Mouse (Mus musculus): ENCODE measurements at regions not wholly inside any gene's neighbourhood (a gene's known extent, or its start where the extent isn't known, plus 50 kb on each side); places are given as distances from the start of the nearest gene placed in this dataset.

- Histone ChIP-seq H3K9me3 (ENCODE audit: low read length) (no peaks in the 10 kb centered on the region), H3K27ac (ENCODE audit: low read depth, low read length) (no peak overlapping the region), H3K9ac (replicated peaks; ENCODE audit: low read length, poor library complexity, severe bottlenecking) (no peak overlapping the region), H3K4me2 (ENCODE audit: low read depth, low read length, poor library complexity, severe bottlenecking) (no peak overlapping the region), H3K27me3 (ENCODE audit: insufficient read depth, low read length) (no peaks in the 10 kb centered on the region), H3K4me3 (ENCODE audit: low read depth, low read length) (no peak overlapping the region), H3K4me1 (ENCODE audit: insufficient read depth, low read length) (no peaks in the 10 kb centered on the region), H3K36me3 (ENCODE audit: insufficient read depth, low read length) (no peaks in the 10 kb centered on the region)
- WGBS = 63% methylated on average over 4 of the region's 4 CpGs
- no peak for DNase-seq (ENCODE audit: low spot score)
- no peak for TF ChIP-seq CTCF (IDR thresholded peaks at IDR 0.05)
- no peak for ATAC-seq (ENCODE audit: low FRiP score)
Observed at GRCm38 (mm10) chr17:69736379-69737096, 232.3 kb upstream of the Dlgap1 start.

- no peak for TF ChIP-seq CTCF (IDR thresholded peaks at IDR 0.05)
- Histone ChIP-seq H3K27ac (ENCODE audit: low read depth, low read length) (no peak overlapping the region), H3K27me3 (ENCODE audit: insufficient read depth, low read length) (no peaks in the 10 kb centered on the region), H3K9ac (replicated peaks; ENCODE audit: low read length, poor library complexity, severe bottlenecking) (no peak overlapping the region), H3K4me1 (ENCODE audit: insufficient read depth, low read length) (no peaks in the 10 kb centered on the region), H3K36me3 (ENCODE audit: insufficient read depth, low read length) (no peaks in the 10 kb centered on the region), H3K4me3 (ENCODE audit: low read depth, low read length) (no peak overlapping the region), H3K9me3 (ENCODE audit: low read length) (no peaks in the 10 kb centered on the region), H3K4me2 (ENCODE audit: low read depth, low read length, poor library complexity, severe bottlenecking) (no peak overlapping the region)
- ATAC-seq (ENCODE audit: low FRiP score) = no peak
- DNase-seq (ENCODE audit: low spot score) = peak; percentile 30
- WGBS = 46% methylated on average over 8 of the region's 8 CpGs
Observed at GRCm38 (mm10) chr17:69769002-69769421, 199.9 kb upstream of the Dlgap1 start.

GRCm38 (mm10) chr17:69770046-69770445, 198.8 kb upstream of the Dlgap1 start:
- no peaks in the 10 kb centered on the region for H3K27me3 ChIP-seq (ENCODE audit: insufficient read depth, low read length)
- no peak for TF ChIP-seq CTCF (IDR thresholded peaks at IDR 0.05)
- H3K4me1 ChIP-seq (ENCODE audit: insufficient read depth, low read length) = no peaks in the 10 kb centered on the region
- no peaks in the 10 kb centered on the region for H3K36me3 ChIP-seq (ENCODE audit: insufficient read depth, low read length)
- 77% methylated on average over 4 of the region's 4 CpGs for WGBS
- no peak for ATAC-seq (ENCODE audit: low FRiP score)
- DNase-seq (ENCODE audit: low spot score) = peak; percentile 11
- H3K27ac ChIP-seq (ENCODE audit: low read depth, low read length) = no peak overlapping the region
- H3K9ac ChIP-seq (replicated peaks; ENCODE audit: low read length, poor library complexity, severe bottlenecking) = no peak overlapping the region
- H3K4me3 ChIP-seq (ENCODE audit: low read depth, low read length) = no peak overlapping the region
- H3K9me3 ChIP-seq (ENCODE audit: low read length) = no peaks in the 10 kb centered on the region
- no peak overlapping the region for H3K4me2 ChIP-seq (ENCODE audit: low read depth, low read length, poor library complexity, severe bottlenecking)

- Histone ChIP-seq H3K4me3 (ENCODE audit: low read depth, low read length) (no peak overlapping the region), H3K9me3 (ENCODE audit: low read length) (no peaks in the 10 kb centered on the region), H3K4me1 (ENCODE audit: insufficient read depth, low read length) (no peaks in the 10 kb centered on the region), H3K9ac (replicated peaks; ENCODE audit: low read length, poor library complexity, severe bottlenecking) (no peak overlapping the region), H3K4me2 (ENCODE audit: low read depth, low read length, poor library complexity, severe bottlenecking) (no peak overlapping the region), H3K36me3 (ENCODE audit: insufficient read depth, low read length) (no peaks in the 10 kb centered on the region), H3K27ac (ENCODE audit: low read depth, low read length) (no peak overlapping the region), H3K27me3 (ENCODE audit: insufficient read depth, low read length) (no peaks in the 10 kb centered on the region)
- DNase-seq (ENCODE audit: low spot score) = no peak
- ATAC-seq (ENCODE audit: low FRiP score) = no peak
- WGBS = 95% methylated on average over 1 of the region's 1 CpGs
- TF ChIP-seq CTCF (IDR thresholded peaks at IDR 0.05) = no peak
Observed at GRCm38 (mm10) chr17:69781201-69781600, 187.7 kb upstream of the Dlgap1 start.

- DNase-seq (ENCODE audit: low spot score) = no peak
- no peak for TF ChIP-seq CTCF (IDR thresholded peaks at IDR 0.05)
- no peak overlapping the region for H3K4me3 ChIP-seq (ENCODE audit: low read depth, low read length)
- H3K27ac ChIP-seq (ENCODE audit: low read depth, low read length) = no peak overlapping the region
- no peak overlapping the region for H3K4me2 ChIP-seq (ENCODE audit: low read depth, low read length, poor library complexity, severe bottlenecking)
- ATAC-seq (ENCODE audit: low FRiP score) = no peak
- no peaks in the 10 kb centered on the region for H3K27me3 ChIP-seq (ENCODE audit: insufficient read depth, low read length)
- H3K36me3 ChIP-seq (ENCODE audit: insufficient read depth, low read length) = no peaks in the 10 kb centered on the region
- 80% methylated on average over 3 of the region's 3 CpGs for WGBS
- H3K4me1 ChIP-seq (ENCODE audit: insufficient read depth, low read length) = no peaks in the 10 kb centered on the region
- no peaks in the 10 kb centered on the region for H3K9me3 ChIP-seq (ENCODE audit: low read length)
- H3K9ac ChIP-seq (replicated peaks; ENCODE audit: low read length, poor library complexity, severe bottlenecking) = no peak overlapping the region
Observed at GRCm38 (mm10) chr17:69786985-69787384, 181.9 kb upstream of the Dlgap1 start.

- TF ChIP-seq CTCF (IDR thresholded peaks at IDR 0.05) = no peak
- ATAC-seq (ENCODE audit: low FRiP score) = peak; percentile 41; the same call in 1 of the 2 replicates
- Histone ChIP-seq H3K9ac (replicated peaks; ENCODE audit: low read length, poor library complexity, severe bottlenecking) (no peak overlapping the region), H3K36me3 (ENCODE audit: insufficient read depth, low read length) (no peaks in the 10 kb centered on the region), H3K4me1 (ENCODE audit: insufficient read depth, low read length) (0 out of 2 replicates have a peak, but pooled peaks cover 3% of the 10 kb centered on the region), H3K27ac (ENCODE audit: low read depth, low read length) (no peak overlapping the region), H3K4me3 (ENCODE audit: low read depth, low read length) (no peak overlapping the region), H3K9me3 (ENCODE audit: low read length) (no peaks in the 10 kb centered on the region), H3K27me3 (ENCODE audit: insufficient read depth, low read length) (no peaks in the 10 kb centered on the region), H3K4me2 (ENCODE audit: low read depth, low read length, poor library complexity, severe bottlenecking) (no peak overlapping the region)
- 55% methylated on average over 5 of the region's 5 CpGs for WGBS
- peak; percentile 20 for DNase-seq (ENCODE audit: low spot score)
Observed at GRCm38 (mm10) chr17:69821473-69821872, 147.4 kb upstream of the Dlgap1 start.

All from midbrain, postnatal 0 days (tissue).